Mouse (Mus musculus): ENCODE results near the gene Astn2. TPM values are rescaled to one million over a fixed set of nuclear protein-coding genes. Genes with fewer than 3 reads are reported as not detected.

Gene Astn2
- total and polyA plus RNA-seq, 2 experiments from 2014 or later = 3.0 to 51.4 TPM

- Histone ChIP-seq H3K27ac (no peak overlapping the region), H3K9ac (replicated peaks; ENCODE audit: low read length) (no peak overlapping the region), H3K9me3 (ENCODE audit: low read length) (no peaks in the 10 kb centered on the region), H3K4me2 (ENCODE audit: low read depth, low read length) (no peak overlapping the region), H3K27me3 (ENCODE audit: insufficient read depth, low read length) (no peaks in the 10 kb centered on the region), H3K36me3 (ENCODE audit: insufficient read depth, low read length) (no peaks in the 10 kb centered on the region), H3K4me3 (ENCODE audit: low read length) (no peak overlapping the region), H3K4me1 (ENCODE audit: insufficient read depth, low read length) (no peaks in the 10 kb centered on the region)
- WGBS = 40% methylated on average over 2 of the region's 2 CpGs
- DNase-seq (ENCODE audit: low spot score) = no peak
- ATAC-seq = no peak
- TF ChIP-seq CTCF (IDR thresholded peaks at IDR 0.05; ENCODE audit: low read depth) = no peak
Observed at GRCm38 (mm10) chr4:66378586-66378985, 25.8 kb downstream of the Astn2 start.

- ATAC-seq (peak; percentile 59), DNase-seq (ENCODE audit: low spot score) (peak; percentile 59)
- H3K9ac ChIP-seq (replicated peaks; ENCODE audit: low read length) = no peak overlapping the region
- H3K4me1 ChIP-seq (ENCODE audit: insufficient read depth, low read length) = 0 out of 2 replicates have a peak, but pooled peaks cover 8% of the 10 kb centered on the region
- no peaks in the 10 kb centered on the region for H3K9me3 ChIP-seq (ENCODE audit: low read length)
- no peak overlapping the region for H3K4me2 ChIP-seq (ENCODE audit: low read depth, low read length)
- H3K4me3 ChIP-seq (ENCODE audit: low read length) = no peak overlapping the region
- H3K27ac ChIP-seq = peak overlapping the region; percentile 36; the same call in 1 of the 2 replicates
- WGBS = 36% methylated on average over 3 of the region's 3 CpGs
- H3K27me3 ChIP-seq (ENCODE audit: insufficient read depth, low read length) = no peaks in the 10 kb centered on the region
- TF ChIP-seq CTCF (IDR thresholded peaks at IDR 0.05; ENCODE audit: low read depth) = no peak
- no peaks in the 10 kb centered on the region for H3K36me3 ChIP-seq (ENCODE audit: insufficient read depth, low read length)
Observed at GRCm38 (mm10) chr4:66370557-66371071, 33.8 kb downstream of the Astn2 start.

- H3K9me3 ChIP-seq (ENCODE audit: low read length) = no peaks in the 10 kb centered on the region
- WGBS = 81% methylated on average over 1 of the region's 1 CpGs
- 0 out of 2 replicates have a peak, but pooled peaks cover 3% of the 10 kb centered on the region for H3K4me1 ChIP-seq (ENCODE audit: insufficient read depth, low read length)
- DNase-seq (ENCODE audit: low spot score) (no peak), ATAC-seq (no peak)
- no peaks in the 10 kb centered on the region for H3K36me3 ChIP-seq (ENCODE audit: insufficient read depth, low read length)
- H3K27me3 ChIP-seq (ENCODE audit: insufficient read depth, low read length) = no peaks in the 10 kb centered on the region
- TF ChIP-seq CTCF (IDR thresholded peaks at IDR 0.05; ENCODE audit: low read depth) = no peak
- H3K9ac ChIP-seq (replicated peaks; ENCODE audit: low read length) = no peak overlapping the region
- H3K4me3 ChIP-seq (ENCODE audit: low read length) = no peak overlapping the region
- H3K27ac ChIP-seq = no peak overlapping the region
- no peak overlapping the region for H3K4me2 ChIP-seq (ENCODE audit: low read depth, low read length)
Observed at GRCm38 (mm10) chr4:66365500-66365899, 38.9 kb downstream of the Astn2 start.

- no peaks in the 10 kb centered on the region for H3K36me3 ChIP-seq (ENCODE audit: insufficient read depth, low read length)
- H3K9ac ChIP-seq (replicated peaks; ENCODE audit: low read length) = no peak overlapping the region
- TF ChIP-seq CTCF (IDR thresholded peaks at IDR 0.05; ENCODE audit: low read depth) = no peak
- ATAC-seq = no peak
- no peaks in the 10 kb centered on the region for H3K9me3 ChIP-seq (ENCODE audit: low read length)
- H3K4me3 ChIP-seq (ENCODE audit: low read length) = no peak overlapping the region
- no peak overlapping the region for H3K4me2 ChIP-seq (ENCODE audit: low read depth, low read length)
- 69% methylated on average over 2 of the region's 2 CpGs for WGBS
- H3K4me1 ChIP-seq (ENCODE audit: insufficient read depth, low read length) = no peaks in the 10 kb centered on the region
- H3K27ac ChIP-seq = no peak overlapping the region
- no peak for DNase-seq (ENCODE audit: low spot score)
- H3K27me3 ChIP-seq (ENCODE audit: insufficient read depth, low read length) = no peaks in the 10 kb centered on the region
Observed at GRCm38 (mm10) chr4:66344632-66345031, 59.8 kb downstream of the Astn2 start.

GRCm38 (mm10) chr4:66337443-66337842 is 67.0 kb downstream of the Astn2 start:
- H3K4me3 ChIP-seq (ENCODE audit: low read length) = no peak overlapping the region
- DNase-seq (ENCODE audit: low spot score) (no peak), ATAC-seq (no peak)
- H3K36me3 ChIP-seq (ENCODE audit: insufficient read depth, low read length) = no peaks in the 10 kb centered on the region
- H3K27me3 ChIP-seq (ENCODE audit: insufficient read depth, low read length) = no peaks in the 10 kb centered on the region
- no peaks in the 10 kb centered on the region for H3K9me3 ChIP-seq (ENCODE audit: low read length)
- WGBS = 81% methylated on average over 3 of the region's 3 CpGs
- no peak overlapping the region for H3K9ac ChIP-seq (replicated peaks; ENCODE audit: low read length)
- H3K4me1 ChIP-seq (ENCODE audit: insufficient read depth, low read length) = no peaks in the 10 kb centered on the region
- H3K27ac ChIP-seq = no peak overlapping the region
- no peak overlapping the region for H3K4me2 ChIP-seq (ENCODE audit: low read depth, low read length)
- TF ChIP-seq CTCF (IDR thresholded peaks at IDR 0.05; ENCODE audit: low read depth) = no peak

GRCm38 (mm10) chr4:66330600-66331285 is 73.7 kb downstream of the Astn2 start:
- no peak overlapping the region for H3K27ac ChIP-seq
- DNase-seq (ENCODE audit: low spot score) = no peak

GRCm38 (mm10) chr4:66321051-66321450 is 83.4 kb downstream of the Astn2 start:
- no peaks in the 10 kb centered on the region for H3K36me3 ChIP-seq (ENCODE audit: insufficient read depth, low read length)
- 91% methylated on average over 2 of the region's 2 CpGs for WGBS
- TF ChIP-seq CTCF (IDR thresholded peaks at IDR 0.05; ENCODE audit: low read depth) = no peak
- no peaks in the 10 kb centered on the region for H3K4me1 ChIP-seq (ENCODE audit: insufficient read depth, low read length)
- H3K27me3 ChIP-seq (ENCODE audit: insufficient read depth, low read length) = no peaks in the 10 kb centered on the region
- no peak overlapping the region for H3K9ac ChIP-seq (replicated peaks; ENCODE audit: low read length)
- H3K4me2 ChIP-seq (ENCODE audit: low read depth, low read length) = no peak overlapping the region
- no peak overlapping the region for H3K4me3 ChIP-seq (ENCODE audit: low read length)
- no peaks in the 10 kb centered on the region for H3K9me3 ChIP-seq (ENCODE audit: low read length)
- no peak overlapping the region for H3K27ac ChIP-seq
- DNase-seq (ENCODE audit: low spot score) (no peak), ATAC-seq (no peak)

More at GRCm38 (mm10) chr4:66330600-66331285, 73.7 kb downstream of the Astn2 start:
- Histone ChIP-seq H3K9ac (replicated peaks; ENCODE audit: low read length) (no peak overlapping the region), H3K27me3 (ENCODE audit: insufficient read depth, low read length) (no peaks in the 10 kb centered on the region), H3K4me3 (ENCODE audit: low read length) (no peak overlapping the region), H3K9me3 (ENCODE audit: low read length) (no peaks in the 10 kb centered on the region), H3K4me1 (ENCODE audit: insufficient read depth, low read length) (no peaks in the 10 kb centered on the region), H3K36me3 (ENCODE audit: insufficient read depth, low read length) (no peaks in the 10 kb centered on the region), H3K4me2 (ENCODE audit: low read depth, low read length) (no peak overlapping the region)
- 15% methylated on average over 4 of the region's 4 CpGs for WGBS
- peak; percentile 58 for ATAC-seq
- no peak for TF ChIP-seq CTCF (IDR thresholded peaks at IDR 0.05; ENCODE audit: low read depth)

Data from hindbrain, postnatal 0 days (tissue).